Mouse (Mus musculus) kidney, postnatal 14 days (tissue): ENCODE measurements around the gene Crb1.
A peak's percentile ranks its signal among the peaks of the same experiment; 100 is the strongest.

Source experiments
- DNase-seq: peaks from one replicate; pipeline ENCODE4 v3.0.0; 2022; ENCODE audit warnings: mixed read lengths

Gene Crb1

DNA sequence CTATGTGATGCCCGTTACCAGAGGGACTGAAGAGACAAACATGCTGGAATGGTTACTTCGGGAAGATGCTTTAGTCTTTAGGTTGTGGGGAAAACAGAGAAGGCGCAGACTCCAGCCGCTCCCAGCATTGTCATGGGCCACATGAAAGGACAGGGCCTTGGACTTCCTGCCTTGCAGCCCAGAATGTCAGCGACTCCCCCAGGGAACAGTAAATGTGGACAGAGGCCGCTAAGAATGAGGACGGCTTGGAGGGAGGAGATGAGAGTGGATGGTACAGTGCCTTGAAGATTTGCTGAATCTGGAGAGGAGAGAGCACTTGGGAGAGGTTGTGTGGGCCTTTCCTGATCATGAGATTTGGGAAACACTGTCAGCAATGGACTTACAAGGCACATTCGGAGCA is 161.6 kb downstream of the Crb1 start:
- peak; percentile 11 for DNase-seq

DNA sequence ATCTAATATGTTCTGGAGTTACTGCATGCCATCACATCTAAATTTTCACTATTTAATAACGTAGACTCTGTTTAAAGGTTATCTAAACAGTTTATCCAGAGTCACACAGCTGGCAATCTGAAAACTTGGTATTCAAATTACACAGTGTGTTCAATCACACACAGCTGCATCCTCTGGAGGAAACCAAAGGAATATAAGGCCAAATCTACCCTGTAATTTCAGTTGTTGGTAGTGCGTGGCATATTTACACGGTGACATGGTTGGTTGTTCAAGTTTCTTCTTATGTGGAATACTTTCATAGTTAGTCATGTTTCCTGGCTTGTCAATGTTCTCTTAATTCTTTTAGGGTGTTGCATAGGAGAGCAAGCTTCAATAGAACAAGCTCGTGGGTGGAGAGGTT is 166.4 kb downstream of the Crb1 start:
- no peak for DNase-seq

DNA sequence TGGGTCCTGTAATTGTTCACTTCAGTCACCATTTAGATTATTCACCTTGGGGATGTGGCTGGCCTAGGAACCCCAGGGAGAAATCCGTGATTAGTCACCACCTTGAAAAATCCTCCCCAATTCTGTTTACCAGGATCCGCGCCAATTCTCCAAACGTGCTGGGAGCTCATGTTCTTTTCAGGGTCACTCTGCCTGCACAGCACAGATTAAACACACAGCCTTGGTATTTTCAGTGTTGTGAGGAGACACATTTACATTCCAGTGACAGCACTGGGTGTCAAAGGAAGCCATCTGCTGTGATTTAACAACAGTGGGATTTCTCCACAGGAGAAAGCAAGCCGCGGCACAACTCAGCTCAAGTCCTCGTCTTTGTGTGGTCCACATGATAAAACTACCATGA is 167.1 kb downstream of the Crb1 start:
- DNase-seq = no peak

DNA sequence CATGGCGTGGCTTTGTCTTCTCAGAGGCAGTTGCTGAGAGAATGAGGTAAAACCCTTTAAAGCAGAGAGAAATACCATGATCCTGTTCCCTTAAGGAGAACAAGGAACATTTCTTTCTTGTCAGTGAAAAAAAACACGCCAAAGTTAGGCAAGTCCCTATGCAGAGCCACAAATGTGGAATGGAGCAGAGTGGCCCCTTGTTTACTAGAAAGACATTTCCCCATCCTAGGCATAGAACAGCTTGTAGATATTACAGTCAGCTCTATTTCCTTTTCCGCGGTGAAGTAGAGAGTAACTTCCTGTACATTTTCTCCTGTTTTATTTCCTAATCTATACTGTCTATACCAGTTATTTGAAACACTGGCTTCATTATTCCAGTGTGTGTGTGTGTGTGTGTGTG is 170.6 kb downstream of the Crb1 start:
- DNase-seq = no peak

DNA sequence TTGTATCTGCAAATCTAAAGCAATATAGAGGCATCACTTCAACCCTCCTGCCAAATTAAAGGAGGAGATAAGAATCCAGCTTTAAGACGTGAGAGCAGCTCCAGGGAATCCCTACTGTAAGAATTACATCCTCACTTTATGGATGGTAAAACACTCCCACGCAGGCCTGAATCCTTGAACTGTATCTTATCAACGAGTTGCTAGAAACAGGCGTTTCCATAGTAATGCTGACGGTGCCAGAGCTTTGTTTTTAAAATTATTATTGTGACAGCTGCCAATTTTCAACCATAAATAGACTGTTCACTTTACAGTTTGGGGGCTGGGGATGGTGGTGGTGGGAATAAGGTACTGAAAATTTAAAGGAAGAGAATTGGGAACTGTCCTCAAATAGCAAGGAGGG is 173.9 kb downstream of the Crb1 start:
- DNase-seq = no peak

DNA sequence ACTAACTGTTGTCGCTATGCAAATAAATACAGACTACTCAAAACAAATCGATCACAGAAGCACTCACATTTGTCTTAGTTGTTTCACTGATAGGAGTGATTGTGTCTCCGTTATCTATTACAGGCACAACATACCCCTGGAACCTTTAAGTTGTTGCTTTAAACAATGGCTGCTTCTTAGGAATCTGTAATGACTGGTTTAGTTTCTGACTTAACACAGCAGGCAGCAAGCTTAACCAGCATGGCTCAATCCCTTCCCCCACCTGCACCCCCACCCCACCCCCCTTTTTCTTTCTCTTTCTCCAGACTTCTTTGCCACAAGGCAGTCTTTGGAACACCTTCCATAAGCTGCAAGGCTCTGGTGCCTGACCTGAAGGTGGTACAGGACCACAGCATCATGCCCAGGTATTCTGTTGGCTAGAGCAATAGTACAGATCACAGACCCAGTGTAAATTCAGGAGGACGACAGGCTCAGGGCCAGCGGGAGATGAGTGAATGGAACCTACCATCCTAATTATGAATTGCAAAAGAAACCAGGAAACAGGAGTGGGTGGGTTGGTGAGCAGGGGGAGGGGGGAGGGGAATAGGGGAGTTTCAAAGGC is 182.4 kb downstream of the Crb1 start:
- DNase-seq = no peak

DNA sequence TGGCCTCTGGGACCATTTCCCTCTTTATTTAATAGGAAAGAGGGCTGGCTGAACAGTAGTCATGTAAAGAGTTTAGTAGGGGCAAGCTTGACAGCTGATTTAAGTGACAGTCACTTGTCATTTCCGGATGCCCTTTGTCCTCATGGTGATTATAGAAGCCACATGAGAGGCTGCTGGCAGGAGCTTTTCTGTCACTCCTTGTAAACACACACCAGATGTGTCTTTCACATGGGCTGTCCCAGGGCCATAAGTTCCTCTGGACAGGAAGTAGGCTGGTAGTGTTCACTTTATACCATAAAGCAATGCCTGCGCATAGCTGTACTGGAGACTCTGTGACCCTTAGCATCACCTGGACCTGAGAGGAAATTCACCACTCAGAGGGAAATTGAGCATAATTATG is 182.9 kb downstream of the Crb1 start:
- no peak for DNase-seq

DNA sequence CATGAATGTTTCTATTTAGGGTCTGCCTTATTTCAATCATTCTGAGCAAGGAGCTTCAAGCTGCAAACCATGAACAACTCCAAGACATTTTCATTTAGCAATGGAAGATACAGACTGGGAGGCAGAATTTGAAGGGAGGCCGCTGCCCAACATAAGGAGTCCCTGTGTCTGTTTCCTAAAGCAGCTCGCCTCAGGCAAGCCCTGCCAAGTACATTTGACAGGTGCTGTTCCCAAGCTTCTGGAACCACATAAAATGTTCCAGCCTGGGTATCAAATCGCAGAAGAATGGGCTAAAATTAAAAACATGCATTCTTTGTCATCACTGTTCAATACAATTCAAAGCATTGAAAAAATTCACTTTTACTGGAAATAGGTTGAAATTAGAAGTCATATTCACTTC is 184.3 kb downstream of the Crb1 start:
- no peak for DNase-seq

DNA sequence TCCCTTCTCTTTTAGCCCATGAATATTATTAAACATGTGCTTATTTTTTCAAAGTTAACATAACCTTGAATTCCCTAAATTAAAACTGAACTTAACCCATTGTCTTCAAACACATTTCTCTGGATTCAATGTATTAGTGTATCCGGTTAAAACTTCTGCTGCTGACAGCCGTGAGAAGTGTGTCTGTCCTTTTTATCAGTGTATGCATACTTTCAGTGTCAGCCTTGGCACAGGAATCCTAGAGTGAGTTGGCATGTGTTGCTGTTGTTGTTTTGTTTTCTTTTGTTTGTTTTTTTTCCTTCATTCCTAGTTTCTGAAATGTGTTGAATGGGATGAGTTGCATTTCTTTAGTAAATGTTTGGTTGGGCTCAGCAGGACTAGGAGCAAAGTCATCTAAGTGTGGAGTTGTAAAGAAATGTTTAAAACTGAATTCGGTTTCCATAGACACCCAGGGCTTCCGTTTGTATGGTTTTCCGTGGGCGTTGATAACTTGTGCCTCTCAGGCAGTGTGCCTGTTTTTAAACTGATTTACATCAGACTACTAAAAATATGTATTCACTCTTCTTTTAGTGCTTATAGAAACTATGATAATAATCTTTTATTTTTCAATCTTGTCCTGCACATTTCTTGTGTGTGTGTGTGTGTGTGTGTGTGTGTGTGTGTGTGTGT is 196.3 kb downstream of the Crb1 start:
- no peak for DNase-seq

DNA sequence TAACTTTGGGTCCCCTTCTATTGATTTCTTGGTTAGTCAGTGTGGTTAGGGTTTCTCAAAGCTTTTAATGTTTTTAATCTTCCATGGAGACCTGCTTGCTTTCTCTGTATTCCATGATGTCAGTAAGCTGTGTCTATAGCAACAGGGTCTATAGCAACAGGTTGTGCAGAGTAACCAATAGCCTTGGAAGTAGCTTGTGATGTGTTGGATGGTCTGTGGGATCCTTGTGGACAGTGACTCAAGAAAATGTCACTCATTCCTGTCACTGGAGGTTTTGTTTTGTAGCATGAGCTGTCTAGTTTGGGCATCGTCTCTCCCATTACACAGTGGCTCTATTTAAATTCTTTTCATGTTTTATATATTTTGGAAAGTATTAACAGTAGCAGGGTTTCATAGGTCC is 197.2 kb downstream of the Crb1 start:
- DNase-seq = no peak

DNA sequence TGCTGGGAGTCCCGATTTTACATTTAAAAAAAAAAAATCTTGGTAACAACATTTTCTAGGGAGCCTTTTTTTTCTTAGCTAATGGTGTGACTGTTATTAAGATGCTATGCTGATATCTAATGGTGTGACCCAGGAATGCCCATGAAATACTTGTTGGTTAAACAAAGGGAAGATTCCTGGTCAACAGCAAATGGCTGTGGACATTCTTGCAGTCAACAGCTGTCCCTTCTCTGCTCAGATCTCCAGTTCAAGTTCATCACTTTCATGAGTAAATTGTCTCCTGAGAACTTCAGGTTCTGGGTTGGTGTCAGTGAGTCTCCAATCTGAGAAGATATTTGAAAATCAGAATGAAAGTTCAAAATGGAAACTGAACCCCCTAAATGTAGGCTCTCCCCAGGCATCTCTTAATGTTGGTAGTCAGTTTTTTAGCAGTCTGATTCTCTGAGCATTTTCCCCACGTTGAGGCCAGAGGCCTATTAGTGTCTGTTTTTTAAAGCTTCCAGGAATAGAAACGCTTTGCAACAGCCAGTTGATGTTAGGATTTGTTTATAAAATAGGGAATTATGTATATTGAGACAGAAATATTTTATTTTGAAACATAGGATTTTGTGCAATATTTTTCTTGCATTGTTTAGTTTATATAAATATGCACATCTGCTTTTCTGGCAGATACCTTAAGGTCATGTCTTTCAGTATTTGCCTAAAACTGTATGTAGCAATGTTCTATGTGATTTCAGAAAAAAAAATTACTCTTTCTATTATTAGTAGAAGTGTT is 202.7 kb downstream of the Crb1 start:
- no peak for DNase-seq

DNA sequence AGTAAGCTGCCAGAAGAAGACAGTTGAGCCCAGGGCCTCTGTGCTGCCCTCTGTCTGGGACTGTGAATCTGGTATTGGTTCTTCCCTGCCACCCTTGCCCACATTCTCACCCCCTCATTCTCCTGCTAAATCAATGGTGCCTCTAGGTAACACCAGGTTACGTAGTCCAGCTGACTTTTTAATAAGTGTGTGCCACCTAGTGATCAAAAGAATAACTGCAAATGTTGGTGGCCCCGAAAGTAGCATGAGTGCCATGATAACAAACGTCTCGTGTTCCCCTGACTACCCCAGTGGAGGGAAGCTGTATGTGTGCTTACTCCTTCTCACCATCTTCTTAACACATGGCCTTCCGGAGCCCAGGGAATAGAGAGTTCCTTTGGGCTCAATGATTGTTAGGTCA is 214.1 kb downstream of the Crb1 start:
- DNase-seq = peak; percentile 28

DNA sequence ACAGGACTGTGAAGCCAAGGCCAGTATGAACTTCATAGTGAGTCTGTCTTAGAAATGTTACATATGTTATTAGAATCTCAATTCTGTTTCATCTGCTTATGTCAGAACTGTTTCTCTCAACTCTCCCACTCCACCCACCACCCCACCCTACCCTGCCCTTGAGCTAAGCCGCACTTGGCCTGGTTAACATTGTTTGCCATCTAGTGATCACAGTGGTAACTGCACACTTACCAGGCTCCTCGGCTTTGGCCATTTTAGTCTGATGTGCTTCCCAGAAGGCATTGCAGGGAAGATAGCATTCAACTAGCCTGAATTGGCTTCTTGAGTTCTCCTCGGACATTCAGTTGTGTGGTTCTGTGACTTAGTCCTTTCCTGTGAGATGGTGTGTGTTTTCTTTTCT is 215.3 kb downstream of the Crb1 start:
- no peak for DNase-seq

DNA sequence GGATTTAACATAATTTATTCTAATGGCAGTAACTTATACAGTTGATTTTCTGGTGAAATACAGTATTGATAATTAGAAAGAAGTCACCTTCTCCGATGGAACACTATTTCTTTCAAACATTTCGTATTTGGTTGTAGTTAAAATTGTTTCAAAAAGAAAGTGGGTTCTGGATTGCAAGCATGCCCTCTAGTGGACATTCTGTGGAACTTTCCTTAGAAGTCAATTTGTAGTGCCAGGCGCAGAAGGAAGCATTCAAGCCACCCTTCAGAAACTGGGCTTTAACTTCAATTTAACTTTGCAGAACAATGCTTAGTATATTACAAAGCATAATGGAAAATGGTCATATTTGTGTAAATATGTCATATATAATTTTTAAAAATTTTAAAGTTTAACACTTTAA is 220.5 kb downstream of the Crb1 start:
- peak; percentile 31 for DNase-seq

DNA sequence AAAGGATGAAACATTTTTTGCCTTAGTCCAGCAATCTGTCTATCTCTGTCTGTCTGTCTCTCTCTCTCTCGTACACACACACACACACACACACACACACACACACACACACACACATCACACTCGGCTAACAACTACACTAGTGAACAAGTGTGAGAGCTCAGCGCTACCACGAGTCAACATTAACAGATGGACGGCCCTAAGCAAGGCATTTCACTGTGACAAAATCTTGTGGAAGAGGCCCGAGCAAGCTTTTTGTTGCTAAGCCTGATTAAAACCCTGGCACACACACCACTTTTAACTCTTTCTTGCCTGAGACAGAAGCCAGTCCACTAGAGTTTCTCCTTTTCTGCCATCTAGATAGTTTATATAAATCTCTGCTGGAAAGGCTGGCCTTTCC is 223.4 kb downstream of the Crb1 start:
- no peak for DNase-seq

DNA sequence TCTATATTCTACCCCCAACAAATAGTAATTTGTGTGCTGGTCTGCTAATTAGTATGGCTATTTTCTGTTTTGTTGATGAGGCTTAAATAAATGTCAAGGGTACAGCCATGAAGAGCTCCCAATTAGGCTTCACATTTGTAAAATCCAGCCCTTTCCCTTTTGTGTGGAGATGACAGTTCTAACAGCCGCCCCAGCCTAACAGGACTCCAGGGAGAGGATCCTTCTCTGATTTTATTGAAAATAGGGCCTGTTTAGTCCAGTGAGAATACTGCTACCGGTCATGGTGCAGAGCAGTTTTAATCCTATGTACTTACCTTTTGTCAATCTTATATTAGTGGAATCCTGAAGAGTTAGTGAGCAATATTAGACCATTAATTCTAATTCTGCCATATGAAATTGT is 223.9 kb downstream of the Crb1 start:
- DNase-seq = no peak
